Mouse (Mus musculus): ENCODE data around the gene Tmprss9.

DNA sequence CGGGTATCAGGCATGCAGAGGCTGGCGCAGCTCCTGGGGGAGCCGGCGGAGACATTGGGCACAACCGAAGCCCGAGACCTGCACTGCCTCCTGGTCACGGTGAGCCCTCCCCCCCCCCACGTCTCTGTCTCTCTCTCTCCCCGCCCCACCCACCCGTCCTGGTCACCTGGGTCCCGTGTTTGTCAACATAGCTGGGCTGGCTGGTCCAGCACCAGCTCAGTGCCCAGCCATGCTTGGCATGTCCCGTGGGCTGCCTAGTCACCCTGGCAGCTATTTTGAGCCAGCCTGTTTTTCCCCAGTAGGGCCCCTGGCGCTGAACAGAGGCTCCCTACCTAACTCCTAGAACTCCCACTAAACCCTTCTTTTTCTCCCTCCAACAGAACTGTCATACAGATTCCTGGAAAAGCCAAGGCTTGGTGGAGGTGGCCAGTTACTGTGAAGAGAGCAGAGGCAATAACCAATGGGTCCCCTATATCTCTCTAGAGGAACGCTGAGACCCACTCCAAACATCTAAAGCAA is 59.6 kb downstream of the Tmprss9 start:
- TF ChIP-seq CTCF (IDR thresholded peaks at IDR 0.05; ENCODE audit: low read depth, low read length) = no peak
- TF ChIP-seq POLR2A (IDR thresholded peaks at IDR 0.05; ENCODE audit: extremely low read depth, insufficient read depth, low read length) = no peak

Measured in liver, adult 2 months (tissue).